Mouse (Mus musculus): ENCODE data around the gene Dexi. TPM values are rescaled to one million over a fixed set of nuclear protein-coding genes. Genes with fewer than 3 reads are reported as not detected.

Dexi gene
- total and polyA plus RNA-seq, 3 experiments: 9.3 to 17.8 TPM; not detected in 1

GRCm38 (mm10) chr16:10454583-10454974 lies 88.3 kb downstream of the Dexi start:
- Histone ChIP-seq H3K4me1 (ENCODE audit: control insufficient read depth in 1 of 2, insufficient read depth in 2 of 2, low read length in 2 of 2) (no peaks in the 10 kb centered on the region), H3K9ac (ENCODE audit: control insufficient read depth, low read depth, low read length, poor library complexity, severe bottlenecking) (no peak overlapping the region), H3K4me3 (ENCODE audit: control insufficient read depth in 1 of 2, insufficient read depth in 1 of 2, low read depth in 2 of 2, low read length in 2 of 2) (no peak overlapping the region), H3K79me2 (ENCODE audit: control insufficient read depth, insufficient read depth, low read length, poor library complexity) (no peaks in the 10 kb centered on the region), H3K27me3 (ENCODE audit: control insufficient read depth in 1 of 2, insufficient read depth in 2 of 2, low read length in 2 of 2) (peaks cover 0 to 2% of the 10 kb centered on the region in 2 experiments; a peak in 1 of 4 replicates), H3K9me3 (replicated peaks; ENCODE audit: insufficient read depth, low read length) (no peaks in the 10 kb centered on the region), H3K27ac (ENCODE audit: control insufficient read depth, low read depth, low read length) (no peak overlapping the region), H3K36me3 (ENCODE audit: control insufficient read depth in 1 of 2, insufficient read depth in 2 of 2, low read length in 2 of 2) (no peaks in the 10 kb centered on the region)
- TF ChIP-seq ETS1 (IDR thresholded peaks at IDR 0.05; ENCODE audit: low read depth, low read length) (no peak), POLR2A (IDR thresholded peaks at IDR 0.05; ENCODE audit: control insufficient read depth in 1 of 2, insufficient read depth in 1 of 2, low read depth in 1 of 2, low read length in 2 of 2, poor library complexity in 1 of 2) (no peak), TBP (IDR thresholded peaks at IDR 0.05; ENCODE audit: low read depth, low read length) (no peak), RAD21 (IDR thresholded peaks at IDR 0.05; ENCODE audit: low read depth, low read length) (no peak), POLR2AphosphoS2 (IDR thresholded peaks at IDR 0.05; ENCODE audit: low read length) (no peak), ZC3H11A (IDR thresholded peaks at IDR 0.05; ENCODE audit: low read depth, low read length) (no peak), KAT2A (conservative IDR thresholded peaks at IDR 0.05; ENCODE audit: low read depth, low read length) (no peak), ZKSCAN1 (IDR thresholded peaks at IDR 0.05; ENCODE audit: low read depth, low read length) (no peak)
- DNase-seq (ENCODE audit: low read depth, low spot score): no peak

- DNase-seq (ENCODE audit: low read depth, low spot score): no peak
- Histone ChIP-seq H3K36me3 (ENCODE audit: control insufficient read depth in 1 of 2, insufficient read depth in 2 of 2, low read length in 2 of 2) (no peaks in the 10 kb centered on the region), H3K27ac (ENCODE audit: control insufficient read depth, low read depth, low read length) (no peak overlapping the region), H3K27me3 (ENCODE audit: control insufficient read depth in 1 of 2, insufficient read depth in 2 of 2, low read length in 2 of 2) (peaks cover 0 to 2% of the 10 kb centered on the region in 2 experiments; a peak in 1 of 4 replicates), H3K9me3 (replicated peaks; ENCODE audit: insufficient read depth, low read length) (no peaks in the 10 kb centered on the region), H3K79me2 (ENCODE audit: control insufficient read depth, insufficient read depth, low read length, poor library complexity) (no peaks in the 10 kb centered on the region), H3K4me1 (ENCODE audit: control insufficient read depth in 1 of 2, insufficient read depth in 2 of 2, low read length in 2 of 2) (no peaks in the 10 kb centered on the region), H3K9ac (ENCODE audit: control insufficient read depth, low read depth, low read length, poor library complexity, severe bottlenecking) (no peak overlapping the region), H3K4me3 (ENCODE audit: control insufficient read depth in 1 of 2, insufficient read depth in 1 of 2, low read depth in 2 of 2, low read length in 2 of 2) (no peak overlapping the region)
- TF ChIP-seq GATA1 (IDR thresholded peaks at IDR 0.05; ENCODE audit: low read depth, low read length) (no peak), ZC3H11A (IDR thresholded peaks at IDR 0.05; ENCODE audit: low read depth, low read length) (no peak), JUND (IDR thresholded peaks at IDR 0.05; ENCODE audit: low read depth, low read length) (no peak), CTCF (IDR thresholded peaks at IDR 0.05 in 2 of 3, conservative IDR thresholded peaks at IDR 0.05 in 1 of 3; ENCODE audit: control insufficient read depth in 1 of 3, insufficient read depth in 1 of 3, low read depth in 2 of 3, low read length in 3 of 3, poor library complexity in 1 of 3, severe bottlenecking in 1 of 3) (no peak)
Observed at GRCm38 (mm10) chr16:10453872-10454582, 88.8 kb downstream of the Dexi start.

Other genes with a start within 250 kb of the Dexi start
- gene Emp2, start 229.1 kb downstream of the Dexi start, total RNA-seq (2012; rRNA removed): not detected in 2 replicates
- not detected for gene Emp2, start 229.1 kb downstream of the Dexi start, polyA plus RNA-seq (2012; ENCODE audit: insufficient read depth in 1 of 2, insufficient read length in 2 of 2, low read depth in 1 of 2, low replicate concordance in 2 of 2, missing spikeins in 1 of 2)
- gene Tekt5, start 147.6 kb downstream of the Dexi start, total RNA-seq (2012; rRNA removed): 0.08 and 0.10 TPM in 2 replicates
- gene Tekt5, start 147.6 kb downstream of the Dexi start, polyA plus RNA-seq (2012; ENCODE audit: insufficient read depth in 1 of 2, insufficient read length in 2 of 2, low read depth in 1 of 2, low replicate concordance in 2 of 2, missing spikeins in 1 of 2): under 1 TPM in 1 of 2 experiments, not detected in 1; 0.25 TPM
- 57.7 and 58.4 TPM in 2 replicates for gene Nubp1, start 131.1 kb downstream of the Dexi start, total RNA-seq (2012; rRNA removed)
- 10 to 100 TPM in 1 of 2 experiments, not detected in 1; 75.0 TPM for gene Nubp1, start 131.1 kb downstream of the Dexi start, polyA plus RNA-seq (2012; ENCODE audit: insufficient read depth in 1 of 2, insufficient read length in 2 of 2, low read depth in 1 of 2, low replicate concordance in 2 of 2, missing spikeins in 1 of 2)
- gene Tvp23a, start 95.7 kb downstream of the Dexi start, total RNA-seq (2012; rRNA removed): 0.03 and 0.31 TPM in 2 replicates
- under 1 TPM in 1 of 2 experiments, not detected in 1; 0.81 TPM for gene Tvp23a, start 95.7 kb downstream of the Dexi start, polyA plus RNA-seq (2012; ENCODE audit: insufficient read depth in 1 of 2, insufficient read length in 2 of 2, low read depth in 1 of 2, low replicate concordance in 2 of 2, missing spikeins in 1 of 2)
- not detected in 2 replicates for gene Ciita, start 63.0 kb downstream of the Dexi start, total RNA-seq (2012; rRNA removed)
- under 1 TPM in 1 of 2 experiments, not detected in 1; 0.04 TPM for gene Ciita, start 63.0 kb downstream of the Dexi start, polyA plus RNA-seq (2012; ENCODE audit: insufficient read depth in 1 of 2, insufficient read length in 2 of 2, low read depth in 1 of 2, low replicate concordance in 2 of 2, missing spikeins in 1 of 2)
- gene Clec16a, start 2.3 kb upstream of the Dexi start, total RNA-seq (2012; rRNA removed): 10.4 TPM in 2 replicates
- gene Clec16a, start 2.3 kb upstream of the Dexi start, polyA plus RNA-seq (2012; ENCODE audit: insufficient read depth in 1 of 2, insufficient read length in 2 of 2, low read depth in 1 of 2, low replicate concordance in 2 of 2, missing spikeins in 1 of 2): 10 to 100 TPM; 22.1 to 49.3 TPM
- 0.07 and 0.12 TPM in 2 replicates for gene Socs1, start 242.5 kb upstream of the Dexi start, total RNA-seq (2012; rRNA removed)
- under 1 TPM in 1 of 2 experiments, not detected in 1; 0.36 TPM for gene Socs1, start 242.5 kb upstream of the Dexi start, polyA plus RNA-seq (2012; ENCODE audit: insufficient read depth in 1 of 2, insufficient read length in 2 of 2, low read depth in 1 of 2, low replicate concordance in 2 of 2, missing spikeins in 1 of 2)
- not detected in 2 replicates for gene Tnp2, start 245.6 kb upstream of the Dexi start, total RNA-seq (2012; rRNA removed)
- gene Tnp2, start 245.6 kb upstream of the Dexi start, polyA plus RNA-seq (2012; ENCODE audit: insufficient read depth in 1 of 2, insufficient read length in 2 of 2, low read depth in 1 of 2, low replicate concordance in 2 of 2, missing spikeins in 1 of 2): not detected
- gene Prm3, start 247.9 kb upstream of the Dexi start, total RNA-seq (2012; rRNA removed): not detected in 2 replicates
- not detected for gene Prm3, start 247.9 kb upstream of the Dexi start, polyA plus RNA-seq (2012; ENCODE audit: insufficient read depth in 1 of 2, insufficient read length in 2 of 2, low read depth in 1 of 2, low replicate concordance in 2 of 2, missing spikeins in 1 of 2)